Mouse (Mus musculus): Measurements from ENCODE around the gene Hoxb6.

Hoxb6 gene

DNA sequence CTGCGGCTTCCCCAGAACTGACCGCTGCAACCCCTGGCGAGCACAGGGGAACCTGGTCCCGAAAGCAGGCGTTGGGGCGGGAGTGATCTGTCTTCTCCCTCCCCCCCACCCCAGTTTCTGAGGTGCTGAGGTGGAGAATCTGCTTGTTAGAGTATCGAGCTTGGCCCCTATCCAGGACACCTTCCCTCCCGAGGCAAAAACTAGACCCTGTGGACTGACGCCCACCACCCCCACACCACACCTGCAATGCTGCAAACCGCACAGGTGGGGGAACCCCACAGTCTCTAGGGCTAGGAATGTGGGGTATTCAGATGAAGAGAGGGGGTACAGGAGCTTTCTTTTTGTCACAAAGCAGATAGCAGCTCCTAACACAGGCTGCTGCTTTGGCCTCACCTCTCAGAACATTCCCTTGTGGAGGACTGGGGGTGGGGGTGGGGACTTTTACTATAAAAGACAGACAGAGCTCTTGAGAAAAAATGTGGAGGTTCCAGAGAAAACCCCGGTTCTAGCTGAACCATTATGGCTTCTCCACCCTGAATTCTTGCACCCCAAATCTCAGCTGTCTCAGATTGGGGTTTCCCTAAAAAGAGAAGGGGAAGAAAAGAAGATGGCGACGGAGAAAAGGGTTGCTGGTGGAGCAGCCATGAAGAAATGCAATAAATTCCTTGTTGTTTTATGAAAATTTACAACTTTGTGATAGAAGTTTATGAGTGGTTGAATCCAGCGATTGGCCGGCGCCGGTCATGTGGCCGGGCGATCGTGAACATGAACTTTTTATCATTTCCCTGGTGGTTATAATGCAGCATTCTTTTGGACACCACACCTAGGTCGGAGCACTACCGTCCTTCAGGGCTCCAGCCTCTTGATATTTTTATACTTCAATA is at the start of gene Hoxb6:
Gene Hoxb6, plus strand, starts transcription at position 796 of the 884 bp plus-strand sequence.
- no peak for DNase-seq (ENCODE audit: low spot score in 2 of 2)

DNA sequence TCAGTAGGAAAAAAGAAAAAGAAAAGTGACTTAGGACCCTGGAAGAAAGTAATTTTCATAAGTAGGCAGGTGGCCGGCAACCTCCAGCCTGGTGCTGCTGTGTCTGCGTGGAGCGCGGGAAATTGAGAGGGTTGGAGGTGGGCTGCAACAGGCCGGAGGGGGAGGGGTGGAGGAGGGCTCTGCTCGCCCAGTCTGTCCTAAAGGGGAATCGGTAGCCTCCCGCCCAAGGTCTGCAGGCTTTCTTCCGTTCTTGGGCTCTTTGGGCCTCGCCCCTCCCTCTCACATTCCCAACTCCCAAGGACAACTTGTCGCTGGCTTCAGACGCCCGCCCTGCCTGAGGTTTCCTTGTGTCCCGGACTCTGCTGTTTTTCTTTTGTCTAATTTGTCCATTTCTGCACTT is 41.4 kb upstream of the Hoxb6 start:
- peak in 1 of 2 experiments; percentile 40 for DNase-seq (ENCODE audit: low spot score in 2 of 2)

GRCm38 (mm10) chr11:96251480-96252031 is 40.7 kb upstream of the Hoxb6 start:
- no peak for DNase-seq (ENCODE audit: low spot score in 2 of 2)

DNA sequence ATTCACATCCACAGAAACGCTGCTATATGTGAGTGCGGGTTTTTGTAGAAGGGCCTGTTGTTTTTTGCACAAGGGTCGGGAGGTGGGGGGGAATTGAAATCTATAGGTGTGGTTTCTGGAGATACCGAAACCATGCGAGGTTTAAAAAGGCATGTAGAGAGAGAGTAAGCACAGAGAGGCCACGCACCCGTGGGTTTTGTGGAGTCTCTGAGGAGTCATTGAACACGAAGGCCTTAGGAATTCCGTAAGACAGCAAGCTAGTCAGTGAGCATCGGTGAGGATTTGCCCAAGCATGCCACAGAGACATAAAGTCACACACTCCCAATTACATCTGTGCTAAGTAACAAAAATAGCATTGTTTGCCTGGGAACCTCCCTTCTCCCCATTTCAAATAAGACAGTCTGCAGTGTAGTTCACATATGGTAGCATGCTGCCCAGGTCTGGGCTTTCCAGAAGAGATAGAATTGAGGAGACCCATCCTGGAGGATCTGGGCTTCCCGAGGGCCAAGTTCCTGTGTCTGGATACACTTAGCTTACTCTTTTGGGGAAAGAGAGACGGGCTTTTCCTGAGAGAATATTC is 39.6 kb upstream of the Hoxb6 start:
- no peak for DNase-seq (ENCODE audit: low spot score in 2 of 2)

DNA sequence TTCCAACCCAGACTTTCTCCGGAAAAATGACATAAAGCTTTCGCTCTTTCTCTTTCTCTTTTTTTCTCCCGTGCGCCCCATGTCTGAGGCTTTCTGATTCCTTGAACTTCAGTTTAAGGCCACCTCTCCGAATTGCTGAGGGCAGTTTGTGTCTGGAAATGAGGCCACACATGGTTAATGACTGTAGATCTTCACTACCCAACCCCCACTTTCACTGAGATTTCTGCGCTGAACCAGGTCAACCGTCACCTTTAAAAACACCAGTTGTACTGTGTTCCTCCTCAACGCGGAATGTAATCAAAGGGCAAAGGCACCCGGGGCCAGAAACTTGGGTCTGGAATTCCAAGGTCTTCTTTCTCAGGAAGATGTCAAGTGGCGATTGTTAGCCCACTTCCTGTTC is 38.1 kb upstream of the Hoxb6 start:
- no peak for DNase-seq (ENCODE audit: low spot score in 2 of 2)

GRCm38 (mm10) chr11:96255111-96255995 is 36.9 kb upstream of the Hoxb6 start:
- DNase-seq (ENCODE audit: low spot score in 2 of 2), result no peak

GRCm38 (mm10) chr11:96255996-96256445 is 36.3 kb upstream of the Hoxb6 start:
- DNase-seq (ENCODE audit: low spot score in 2 of 2), result no peak

- no peak for DNase-seq (ENCODE audit: low spot score in 2 of 2)
These were observed 35.1 kb upstream of the Hoxb6 start for GRCm38 (mm10) chr11:96257141-96257540.

GRCm38 (mm10) chr11:96259038-96259437 is 33.2 kb upstream of the Hoxb6 start:
- no peak for DNase-seq (ENCODE audit: low spot score in 2 of 2)

DNA sequence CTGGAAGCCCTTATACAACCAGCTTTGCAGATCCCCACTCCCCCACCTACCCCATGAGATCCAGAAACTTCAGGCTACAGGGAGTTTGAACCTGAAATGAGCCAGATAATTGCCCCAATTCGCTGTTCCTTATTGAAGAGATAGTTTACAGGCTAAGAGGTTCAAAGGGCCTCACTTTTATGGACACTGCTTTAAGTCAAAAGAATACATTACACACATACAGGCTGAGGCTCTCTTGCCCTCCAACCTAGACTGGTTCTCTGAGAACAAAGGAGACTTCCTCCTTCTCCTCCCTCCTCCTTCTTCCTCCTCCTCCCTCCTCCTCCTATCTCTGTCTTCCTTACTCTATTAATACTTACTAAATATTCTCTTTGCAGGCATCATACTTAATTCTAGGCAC is 32.8 kb upstream of the Hoxb6 start:
- DNase-seq (ENCODE audit: low spot score in 2 of 2), result no peak

GRCm38 (mm10) chr11:96260310-96260970 is 31.8 kb upstream of the Hoxb6 start:
- no peak for DNase-seq (ENCODE audit: low spot score in 2 of 2)

DNA sequence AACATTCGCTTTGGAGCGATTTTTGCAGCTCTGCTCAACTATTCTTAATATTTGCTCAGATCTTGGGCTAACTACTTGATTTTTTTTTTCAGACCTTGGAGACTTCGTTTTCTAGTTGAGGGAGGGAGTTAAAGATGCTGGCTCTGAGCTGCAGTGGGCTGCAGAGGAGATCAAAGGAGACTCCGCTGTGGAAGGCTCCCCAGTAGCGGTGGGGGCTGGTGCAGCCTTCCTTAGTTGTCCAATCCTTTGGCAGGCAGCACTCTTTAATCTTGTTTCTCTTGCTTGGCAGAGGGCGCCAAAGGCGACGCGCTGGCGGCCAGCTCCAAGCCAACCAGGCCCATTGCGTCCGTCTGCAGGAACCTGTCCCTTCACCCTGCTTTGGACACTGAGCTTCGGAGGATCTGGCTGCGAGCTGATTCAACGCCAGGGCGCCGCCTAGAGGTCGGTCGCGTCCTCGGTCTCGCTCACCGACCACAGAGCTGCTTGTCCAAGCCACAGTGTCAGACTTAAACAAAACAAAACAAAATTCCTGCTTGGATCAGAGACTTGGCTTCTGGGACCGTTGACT is 30.9 kb upstream of the Hoxb6 start:
- peak; percentile 70 to 76 for DNase-seq (ENCODE audit: low spot score in 2 of 2)

- no peak for DNase-seq (ENCODE audit: low spot score in 2 of 2)
These were observed 29.9 kb upstream of the Hoxb6 start for GRCm38 (mm10) chr11:96262262-96262830.

GRCm38 (mm10) chr11:96263636-96264389 is 28.5 kb upstream of the Hoxb6 start:
- DNase-seq (ENCODE audit: low spot score in 2 of 2), result no peak

DNA sequence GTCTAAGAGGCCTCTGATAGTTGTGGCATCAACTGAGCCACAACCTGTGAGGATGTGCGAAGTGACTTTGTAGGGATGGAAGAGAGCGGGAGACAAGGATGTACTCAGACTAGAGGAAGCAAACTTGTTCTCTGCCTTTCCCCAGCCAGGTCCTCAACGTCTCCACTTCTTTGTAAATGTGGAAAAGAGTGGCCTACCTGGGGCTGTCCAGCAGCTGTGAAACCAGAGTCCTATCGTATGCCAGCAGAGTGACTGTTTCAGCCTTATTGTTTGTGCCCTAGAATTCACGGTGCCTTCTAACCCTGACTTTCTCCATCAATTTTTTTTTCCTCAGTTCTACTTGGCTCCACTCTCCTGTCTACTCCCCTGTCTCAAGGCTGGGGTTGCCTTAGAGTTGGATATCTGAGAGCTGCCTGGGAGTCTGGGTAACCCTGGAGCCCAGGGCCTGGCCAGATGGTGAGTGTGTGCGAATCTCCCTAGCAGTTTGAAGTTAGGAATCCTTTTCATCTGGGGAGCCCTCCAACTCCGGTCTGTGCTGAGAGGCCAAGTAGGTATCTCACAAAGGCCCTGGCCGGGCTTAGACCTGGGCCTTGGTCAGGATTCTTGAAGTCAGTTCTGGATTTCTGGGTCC is 27.8 kb upstream of the Hoxb6 start:
- no peak for DNase-seq (ENCODE audit: low spot score in 2 of 2)

- no peak for DNase-seq (ENCODE audit: low spot score in 2 of 2)
These were observed 26.3 kb upstream of the Hoxb6 start for GRCm38 (mm10) chr11:96265954-96266353.

GRCm38 (mm10) chr11:96267021-96267920 is 25.0 kb upstream of the Hoxb6 start:
- no peak for DNase-seq (ENCODE audit: low spot score in 2 of 2)

DNA sequence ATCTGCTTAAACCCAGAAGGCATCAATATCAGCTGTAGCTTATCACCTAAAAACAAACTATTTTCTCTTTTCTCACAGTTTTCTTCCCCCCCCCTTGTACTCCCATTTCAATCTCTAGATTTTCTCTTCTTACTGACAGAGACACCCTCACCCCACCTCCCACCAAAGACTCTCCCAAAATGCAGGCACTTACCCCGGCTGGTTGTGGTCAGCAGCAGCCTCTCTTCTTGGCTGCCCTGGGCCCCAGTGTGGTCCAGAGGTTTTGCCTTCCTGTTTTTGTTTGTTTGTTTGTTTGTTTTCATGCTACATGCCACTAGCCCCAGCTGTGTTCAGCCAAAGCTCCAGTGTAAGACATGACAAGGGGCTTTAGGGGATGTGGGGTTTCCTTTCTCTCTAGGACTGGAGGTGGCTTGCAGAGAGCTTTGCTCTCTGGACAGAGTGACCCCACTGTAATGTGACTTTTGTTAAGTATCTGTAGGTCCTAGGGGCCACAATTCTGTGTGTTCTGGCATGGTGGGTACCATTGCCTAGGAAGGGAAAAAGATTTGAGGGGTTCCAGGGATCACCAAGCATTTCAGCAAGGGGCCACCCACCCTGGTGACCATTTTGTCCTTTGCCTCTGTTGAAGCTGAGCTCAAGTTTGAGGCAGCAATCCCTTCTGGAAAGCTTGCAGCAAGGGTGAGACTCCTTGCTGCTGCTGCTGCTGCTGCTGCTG is 24.1 kb upstream of the Hoxb6 start:
- no peak for DNase-seq (ENCODE audit: low spot score in 2 of 2)
